Mouse (Mus musculus) cortical plate, adult 2 months (tissue): ENCODE measurements at regions not wholly inside any gene's neighbourhood (a gene's known extent, or its start where the extent isn't known, plus 50 kb on each side); places are given as distances from the start of the nearest gene placed in this dataset.

Experiments used
- H3K27ac ChIP-seq: fragments of 200-500 bp; 2 replicates; pipeline ENCODE4 v1.5.1; 2012; ENCODE audit warnings: low read length, control low read depth, inconsistent platforms; ENCODE audit not compliant: insufficient read depth
- H3K4me1 ChIP-seq: fragments of 200-500 bp; 2 replicates; pipeline ENCODE4 v1.6.1; 2011; ENCODE audit warnings: low read length; ENCODE audit not compliant: control insufficient read depth, insufficient read depth
- H3K4me3 ChIP-seq: fragments of 200-500 bp; 2 replicates; pipeline ENCODE4 v1.5.1; 2011; ENCODE audit warnings: mild to moderate bottlenecking, low read length, control low read depth; ENCODE audit not compliant: insufficient read depth
- CTCF ChIP-seq: fragments of 200-500 bp; IDR thresholded peaks from 2 replicates; pipeline ENCODE4 v1.5.1; 2011; ENCODE audit warnings: mild to moderate bottlenecking, control low read depth, low read length; ENCODE audit not compliant: insufficient read depth; ENCODE audit errors: extremely low read depth
- POLR2A ChIP-seq: fragments of 200-500 bp; IDR thresholded peaks from 2 replicates; pipeline ENCODE4 v1.6.1; 2011; ENCODE audit warnings: mild to moderate bottlenecking, low read length, control low read depth; ENCODE audit not compliant: insufficient read depth; ENCODE audit errors: extremely low read depth

GRCm38 (mm10) chr4:7666935-7667594 lies 571.8 kb downstream of the Car8 start:
- TF ChIP-seq CTCF (no peak), POLR2A (no peak)
- no peak overlapping the region for H3K4me3 ChIP-seq

GRCm38 (mm10) chr4:7642878-7643590 lies 595.8 kb downstream of the Car8 start:
- TF ChIP-seq CTCF (no peak), POLR2A (no peak)
- H3K27ac ChIP-seq: no peak overlapping the region
- no peak overlapping the region for H3K4me3 ChIP-seq
- H3K4me1 ChIP-seq: no peaks in the 10 kb centered on the region

More at GRCm38 (mm10) chr4:7666935-7667594, 571.8 kb downstream of the Car8 start:
- Histone ChIP-seq H3K27ac (no peak overlapping the region), H3K4me1 (no peaks in the 10 kb centered on the region)

GRCm38 (mm10) chr4:7597671-7598390 lies 641.0 kb downstream of the Car8 start:
- no peak for TF ChIP-seq CTCF
- TF ChIP-seq POLR2A: no peak
- H3K4me3 ChIP-seq: no peak overlapping the region
- peak overlapping the region; percentile 29; the same call in 1 of the 2 replicates for H3K27ac ChIP-seq
- no peaks in the 10 kb centered on the region; the same call in 1 of the 2 replicates for H3K4me1 ChIP-seq

- no peak overlapping the region for H3K4me3 ChIP-seq
- TF ChIP-seq CTCF (no peak), POLR2A (no peak)
- peak overlapping the region; percentile 65; the same call in 1 of the 2 replicates for H3K27ac ChIP-seq
- no peaks in the 10 kb centered on the region; the same call in 1 of the 2 replicates for H3K4me1 ChIP-seq
Measured at GRCm38 (mm10) chr4:7596116-7596515, 642.7 kb downstream of the Car8 start.

- TF ChIP-seq POLR2A: no peak
- TF ChIP-seq CTCF: no peak
- Histone ChIP-seq H3K4me3 (no peak overlapping the region), H3K27ac (no peak overlapping the region), H3K4me1 (no peaks in the 10 kb centered on the region)
Measured at GRCm38 (mm10) chr4:7583851-7584250, 655.0 kb downstream of the Car8 start.

GRCm38 (mm10) chr4:7581931-7582330 lies 656.9 kb downstream of the Car8 start:
- Histone ChIP-seq H3K4me1 (no peaks in the 10 kb centered on the region), H3K27ac (no peak overlapping the region), H3K4me3 (no peak overlapping the region)
- TF ChIP-seq CTCF (no peak), POLR2A (no peak)

GRCm38 (mm10) chr4:7581220-7581916 lies 657.5 kb downstream of the Car8 start:
- Histone ChIP-seq H3K4me1 (no peaks in the 10 kb centered on the region), H3K27ac (no peak overlapping the region), H3K4me3 (no peak overlapping the region)
- no peak for TF ChIP-seq POLR2A
- TF ChIP-seq CTCF: no peak

GRCm38 (mm10) chr4:7580554-7581219 lies 658.2 kb downstream of the Car8 start:
- Histone ChIP-seq H3K4me3 (no peak overlapping the region), H3K4me1 (no peaks in the 10 kb centered on the region), H3K27ac (no peak overlapping the region)
- TF ChIP-seq CTCF (no peak), POLR2A (no peak)

GRCm38 (mm10) chr4:7574011-7574410 lies 664.8 kb downstream of the Car8 start:
- H3K27ac ChIP-seq: no peak overlapping the region
- no peak overlapping the region for H3K4me3 ChIP-seq
- no peaks in the 10 kb centered on the region for H3K4me1 ChIP-seq
- TF ChIP-seq CTCF (no peak), POLR2A (no peak)
